Mouse (Mus musculus) testis, adult 2 months (tissue): Measurements from ENCODE around the gene Spen.

Source experiments
- CTCF ChIP-seq: fragments of 200-500 bp; IDR thresholded peaks from 2 replicates; pipeline ENCODE4 v1.5.1; 2012; ENCODE audit warnings: low read depth, mild to moderate bottlenecking, inconsistent platforms, low read length, moderate library complexity; ENCODE audit not compliant: control insufficient read depth, insufficient read depth, insufficient replicate concordance
- POLR2A ChIP-seq: fragments of 200-500 bp; IDR thresholded peaks from 2 replicates; pipeline ENCODE4 v1.6.1; 2012; ENCODE audit warnings: low read depth, mild to moderate bottlenecking, inconsistent platforms, low read length, moderate library complexity; ENCODE audit not compliant: control insufficient read depth

DNA sequence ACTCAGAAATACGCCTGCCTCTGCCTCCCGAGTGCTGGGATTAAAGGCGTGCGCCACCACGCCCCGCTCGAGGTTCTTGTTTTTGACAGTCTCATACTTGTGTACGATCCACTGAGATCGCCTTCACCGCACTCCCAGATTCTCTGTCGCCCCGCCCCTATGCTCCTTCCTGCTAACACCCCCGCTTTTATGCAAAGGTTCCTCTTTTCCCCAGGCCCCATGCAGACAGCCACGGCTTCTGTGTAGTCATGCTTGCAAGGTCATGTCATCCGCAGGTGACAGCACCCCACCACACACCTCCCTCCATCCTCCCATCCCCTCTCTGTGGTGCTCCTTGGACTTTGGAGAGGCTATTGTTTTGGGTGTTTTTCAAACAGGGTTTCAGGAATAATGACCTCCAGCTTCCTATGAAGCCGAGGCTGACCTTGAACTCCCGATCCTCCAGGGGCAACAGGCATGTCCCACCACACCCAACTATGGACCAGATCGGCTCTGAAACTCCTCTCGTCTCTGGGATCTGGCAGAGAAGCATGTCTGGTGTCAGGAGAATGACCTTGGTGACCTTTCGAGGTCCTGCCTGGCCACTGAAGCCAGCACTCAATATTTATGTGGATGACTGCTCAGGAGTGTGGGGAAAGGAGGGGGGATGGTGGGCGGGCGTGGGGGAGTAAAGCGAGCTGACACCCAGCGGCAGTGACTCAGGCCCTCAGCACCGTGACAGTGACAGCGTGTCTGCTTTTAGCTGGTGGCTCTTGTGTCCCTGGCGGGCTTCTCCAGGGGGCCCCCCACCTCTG is 118.8 kb downstream of the Spen start:
- TF ChIP-seq POLR2A (no peak), CTCF (no peak)
